Mouse (Mus musculus) hindbrain, postnatal 0 days (tissue): ENCODE measurements around the gene Smarca2. TPM values are rescaled to one million over a fixed set of nuclear protein-coding genes. Genes with fewer than 3 reads are reported as not detected.

Source experiments
- ATAC-seq: fragments of 200-750 bp; cut with Nextera tagmentation; 2 replicates; pipeline ENCODE4 v1.8.0; 2017; ENCODE audit warnings: mild to moderate bottlenecking, moderate TSS enrichment, moderate library complexity
- DNase-seq: peaks from one replicate; pipeline ENCODE4 v3.0.0-alpha.2; 2015; ENCODE audit warnings: low spot score
- H3K27ac ChIP-seq: fragments of 300-500 bp; sonication (generic); 2 replicates; pipeline ENCODE4 v1.5.1; 2014; ENCODE audit warnings: mild to moderate bottlenecking
- H3K27me3 ChIP-seq: fragments of 300-500 bp; sonication (generic); 2 replicates; pipeline ENCODE4 v1.6.1; 2014; ENCODE audit warnings: low read length, mixed read lengths; ENCODE audit not compliant: insufficient read depth
- H3K36me3 ChIP-seq: fragments of 300-500 bp; sonication (generic); 2 replicates; pipeline ENCODE4 v1.6.1; 2014; ENCODE audit warnings: low read length, mixed read lengths; ENCODE audit not compliant: insufficient read depth
- H3K4me1 ChIP-seq: fragments of 300-500 bp; sonication (generic); 2 replicates; pipeline ENCODE4 v1.6.1; 2014; ENCODE audit warnings: antibody characterized with exemption, low read length, mixed read lengths; ENCODE audit not compliant: insufficient read depth
- H3K4me2 ChIP-seq: fragments of 300-500 bp; sonication (generic); 2 replicates; pipeline ENCODE4 v1.6.1; 2014; ENCODE audit warnings: low read depth, mild to moderate bottlenecking, low read length, moderate library complexity, mixed read lengths
- H3K4me3 ChIP-seq: fragments of 300-500 bp; sonication (generic); 2 replicates; pipeline ENCODE4 v1.5.1; 2014; ENCODE audit warnings: low read length
- H3K9ac ChIP-seq: fragments of 300-500 bp; sonication (generic); replicated peaks from 2 replicates; pipeline ENCODE4 v1.6.1; 2014; ENCODE audit warnings: mild to moderate bottlenecking, low read length, moderate library complexity, mixed read lengths
- H3K9me3 ChIP-seq: fragments of 300-500 bp; sonication (generic); 2 replicates; pipeline ENCODE4 v1.6.1; 2016; ENCODE audit warnings: low read length, mixed read lengths
- CTCF ChIP-seq: IDR thresholded peaks from 2 replicates; pipeline ENCODE4 v1.5.1; 2016; ENCODE audit warnings: antibody characterized with exemption, control low read depth, low read depth
- WGBS: fragments of 180-500 bp; shearing (Covaris S2); extraction: QIAGEN DNeasy Blood & Tissue Kit; methylation state at CpG from one replicate; pipeline ENCODE4 v1.1.7; 2014; 5-methylcytosine and 5-hydroxymethylcytosine counted together
- polyA plus RNA-seq: library from polyadenylated mRNA; unstranded; fragments of >200 nt; fragmentation: Nextera tagmentation; extraction: Ambion mirVana; gene quantifications from 2 replicates; pipeline ENCODE4 v1.2.1, GENCODE M21; 2015
- total RNA-seq: library from RNA; depleted of rRNA; stranded (reverse); fragments of >200 nt; gene quantifications from 2 replicates; pipeline ENCODE4 v1.2.3, GENCODE M21; 2014

Smarca2 gene
- total and polyA plus RNA-seq, 2 experiments from 2014 or later: 82.0 to 87.7 TPM

DNA sequence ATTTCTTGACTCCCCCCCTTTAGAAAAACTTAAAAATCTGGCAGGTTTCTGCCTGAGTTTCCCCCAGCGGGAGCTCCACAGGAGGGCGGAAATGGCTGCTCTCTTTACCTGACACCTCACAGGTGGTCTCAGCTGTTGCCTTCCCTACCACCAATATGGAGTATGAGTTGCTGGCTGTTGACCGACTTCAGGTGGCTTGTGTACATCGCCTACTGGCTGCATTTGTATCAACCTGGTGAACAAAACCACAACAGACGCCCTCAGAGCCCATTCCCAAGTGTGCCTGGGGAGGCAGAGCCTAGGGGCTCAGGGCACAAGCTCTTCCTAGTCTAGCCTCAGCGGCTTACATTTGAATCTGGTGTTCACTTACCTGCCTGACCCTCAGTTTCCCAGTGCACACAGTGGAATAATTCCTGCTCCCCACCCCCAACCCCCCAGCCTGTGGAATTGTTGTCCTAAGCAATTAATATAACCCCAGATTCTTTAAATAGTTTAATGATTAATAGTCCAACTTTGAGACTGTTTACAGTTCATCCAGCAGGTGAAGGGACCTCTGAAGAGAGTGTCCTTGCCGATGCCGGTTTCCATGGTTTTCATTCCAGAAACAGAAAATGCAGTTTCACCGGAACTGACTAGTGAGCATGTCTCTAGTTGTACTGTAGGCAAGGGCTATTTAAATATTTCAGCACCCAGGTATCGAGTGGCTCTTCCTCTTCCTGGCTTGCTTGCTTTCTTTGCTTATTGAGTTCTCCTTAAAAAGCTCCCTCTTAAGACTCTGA, 149.4 kb downstream of the Smarca2 start:
- TF ChIP-seq CTCF: no peak
- no peaks in the 10 kb centered on the region; the same call in 1 of the 2 replicates for H3K4me1 ChIP-seq
- H3K36me3 ChIP-seq: no peaks in the 10 kb centered on the region
- no peak overlapping the region for H3K9ac ChIP-seq
- no peak overlapping the region for H3K4me3 ChIP-seq
- 0 out of 2 replicates have a peak overlapping the region, but pooled peaks have one; percentile 3 for H3K4me2 ChIP-seq
- no peak for ATAC-seq
- H3K27ac ChIP-seq: no peak overlapping the region
- no peak for DNase-seq
- no peaks in the 10 kb centered on the region for H3K27me3 ChIP-seq
- H3K9me3 ChIP-seq: no peaks in the 10 kb centered on the region
- 80% methylated on average over 10 of the region's 10 CpGs for WGBS

DNA sequence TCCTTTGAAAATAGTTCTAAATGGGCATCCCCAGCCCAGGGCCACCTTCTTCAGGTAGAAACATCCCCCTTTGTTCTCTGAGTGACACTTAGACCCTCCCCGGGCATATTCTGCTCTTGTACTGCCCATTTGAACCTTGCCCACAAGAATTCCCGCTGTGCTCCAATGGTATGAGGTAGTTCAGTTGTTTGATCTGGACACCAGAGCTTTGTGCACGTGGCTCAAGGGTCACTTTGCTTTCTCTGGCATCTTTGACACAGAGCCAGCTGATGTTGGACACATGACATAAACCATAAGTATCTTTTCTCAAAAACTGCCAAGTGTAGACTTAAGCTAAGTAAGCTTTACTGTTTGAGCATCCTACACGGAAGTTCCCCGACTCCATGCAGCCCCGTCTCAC, 151.1 kb downstream of the Smarca2 start:
- 86% methylated on average over 6 of the region's 6 CpGs for WGBS
- DNase-seq (no peak), ATAC-seq (no peak)
- no peak overlapping the region for H3K27ac ChIP-seq
- no peaks in the 10 kb centered on the region; the same call in 1 of the 2 replicates for H3K4me1 ChIP-seq
- no peaks in the 10 kb centered on the region; the same call in none of the 2 replicates for H3K36me3 ChIP-seq
- H3K9me3 ChIP-seq: no peaks in the 10 kb centered on the region
- no peak overlapping the region for H3K4me3 ChIP-seq
- no peaks in the 10 kb centered on the region for H3K27me3 ChIP-seq
- no peak for TF ChIP-seq CTCF
- H3K4me2 ChIP-seq: no peak overlapping the region
- no peak overlapping the region for H3K9ac ChIP-seq

DNA sequence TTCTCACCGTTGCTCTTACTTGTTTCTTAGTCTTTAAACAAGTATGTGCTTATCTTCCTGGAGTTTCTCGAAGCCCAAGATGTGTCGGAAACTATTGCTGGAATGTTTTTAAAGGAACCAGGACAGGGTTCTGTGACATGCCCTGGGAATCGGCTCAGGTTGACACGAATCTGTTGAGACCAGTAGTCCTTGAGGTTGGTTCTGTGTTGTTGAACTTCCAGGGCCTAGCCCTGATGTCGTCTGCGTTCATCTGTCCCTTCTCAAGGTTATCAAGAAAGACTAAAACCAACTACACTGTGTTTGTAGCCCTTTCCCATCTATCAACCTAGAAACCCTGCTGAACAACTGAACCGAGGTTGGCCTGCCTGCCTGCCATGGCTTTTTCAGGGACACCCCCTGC, 151.5 kb downstream of the Smarca2 start:
- H3K36me3 ChIP-seq: no peaks in the 10 kb centered on the region; the same call in none of the 2 replicates
- H3K4me2 ChIP-seq: no peak overlapping the region
- H3K9ac ChIP-seq: no peak overlapping the region
- ATAC-seq: no peak
- H3K27ac ChIP-seq: no peak overlapping the region
- no peaks in the 10 kb centered on the region for H3K27me3 ChIP-seq
- TF ChIP-seq CTCF: no peak
- no peak overlapping the region for H3K4me3 ChIP-seq
- H3K4me1 ChIP-seq: no peaks in the 10 kb centered on the region; the same call in 1 of the 2 replicates
- no peak for DNase-seq
- WGBS: 86% methylated on average over 8 of the region's 8 CpGs
- H3K9me3 ChIP-seq: no peaks in the 10 kb centered on the region

DNA sequence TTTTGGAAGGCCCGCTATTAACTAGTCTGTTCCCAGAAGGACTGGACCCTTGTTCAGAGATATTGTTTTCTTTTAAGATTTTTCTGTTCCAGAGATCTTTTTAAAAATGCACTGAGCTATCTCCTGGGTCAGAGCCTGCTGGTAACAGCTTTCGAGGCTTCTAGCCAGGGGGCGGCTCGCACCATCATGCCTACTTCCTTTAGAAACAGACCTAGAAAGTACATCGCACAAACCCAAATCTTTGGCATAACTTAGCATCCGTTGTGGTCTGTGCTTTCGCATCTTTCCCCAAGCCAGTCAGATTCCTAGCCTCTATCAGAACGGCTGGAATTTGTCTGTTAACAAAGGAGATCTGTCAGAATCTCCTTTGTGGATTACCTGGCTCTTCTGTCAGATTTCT, 153.3 kb downstream of the Smarca2 start:
- no peak for TF ChIP-seq CTCF
- no peak overlapping the region for H3K27ac ChIP-seq
- H3K9ac ChIP-seq: no peak overlapping the region

GRCm38 (mm10) chr19:26758620-26759019, 153.8 kb downstream of the Smarca2 start:
- no peak for DNase-seq
- H3K36me3 ChIP-seq: no peaks in the 10 kb centered on the region; the same call in none of the 2 replicates
- no peak for TF ChIP-seq CTCF
- WGBS: 80% methylated on average over 7 of the region's 7 CpGs
- no peak overlapping the region for H3K27ac ChIP-seq
- no peaks in the 10 kb centered on the region; the same call in 1 of the 2 replicates for H3K4me1 ChIP-seq
- H3K4me2 ChIP-seq: no peak overlapping the region
- ATAC-seq: no peak
- no peak overlapping the region for H3K4me3 ChIP-seq
- no peak overlapping the region for H3K9ac ChIP-seq
- H3K9me3 ChIP-seq: no peaks in the 10 kb centered on the region
- no peaks in the 10 kb centered on the region for H3K27me3 ChIP-seq

More for the DNA sequence above, 153.3 kb downstream of the Smarca2 start:
- Histone ChIP-seq H3K4me1 (no peaks in the 10 kb centered on the region; the same call in 1 of the 2 replicates), H3K4me2 (no peak overlapping the region), H3K36me3 (no peaks in the 10 kb centered on the region; the same call in none of the 2 replicates), H3K9me3 (no peaks in the 10 kb centered on the region), H3K27me3 (no peaks in the 10 kb centered on the region), H3K4me3 (no peak overlapping the region)
- WGBS: 72% methylated on average over 8 of the region's 8 CpGs
- ATAC-seq (no peak), DNase-seq (no peak)

GRCm38 (mm10) chr19:26759295-26759694, 154.4 kb downstream of the Smarca2 start:
- Histone ChIP-seq H3K4me2 (no peak overlapping the region), H3K27me3 (no peaks in the 10 kb centered on the region), H3K27ac (no peak overlapping the region), H3K4me1 (no peaks in the 10 kb centered on the region), H3K9ac (no peak overlapping the region), H3K9me3 (no peaks in the 10 kb centered on the region), H3K4me3 (no peak overlapping the region), H3K36me3 (no peaks in the 10 kb centered on the region; the same call in none of the 2 replicates)
- TF ChIP-seq CTCF: no peak
- 81% methylated on average over 13 of the region's 13 CpGs for WGBS
- no peak for ATAC-seq
- no peak for DNase-seq

DNA sequence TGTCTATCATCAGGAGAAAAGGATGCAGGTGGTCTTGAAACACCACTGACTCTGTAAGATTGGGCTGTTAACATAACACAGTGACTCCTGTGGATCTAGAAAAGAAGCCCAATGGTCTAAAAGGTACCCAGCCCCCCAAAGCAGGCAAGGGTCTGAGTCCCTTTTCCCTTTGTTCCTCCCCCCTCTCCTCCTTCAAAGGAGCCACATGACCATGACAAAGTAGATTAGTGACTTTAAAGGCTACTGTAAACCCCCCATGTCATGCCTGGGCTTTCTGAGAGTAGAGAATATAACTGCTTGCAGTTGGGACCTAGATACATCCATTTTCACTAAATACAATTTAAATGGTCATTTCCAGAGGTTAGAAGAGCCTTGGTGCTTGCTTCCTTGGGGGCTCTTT, 156.4 kb downstream of the Smarca2 start:
- no peak overlapping the region for H3K4me2 ChIP-seq
- no peak overlapping the region for H3K4me3 ChIP-seq
- TF ChIP-seq CTCF: no peak
- DNase-seq (no peak), ATAC-seq (no peak)
- no peaks in the 10 kb centered on the region for H3K27me3 ChIP-seq
- H3K36me3 ChIP-seq: no peaks in the 10 kb centered on the region; the same call in none of the 2 replicates
- no peak overlapping the region for H3K27ac ChIP-seq
- H3K9me3 ChIP-seq: no peaks in the 10 kb centered on the region
- H3K4me1 ChIP-seq: no peaks in the 10 kb centered on the region
- no peak overlapping the region for H3K9ac ChIP-seq
